Mouse (Mus musculus): ENCODE results near the gene Mecom.

DNA sequence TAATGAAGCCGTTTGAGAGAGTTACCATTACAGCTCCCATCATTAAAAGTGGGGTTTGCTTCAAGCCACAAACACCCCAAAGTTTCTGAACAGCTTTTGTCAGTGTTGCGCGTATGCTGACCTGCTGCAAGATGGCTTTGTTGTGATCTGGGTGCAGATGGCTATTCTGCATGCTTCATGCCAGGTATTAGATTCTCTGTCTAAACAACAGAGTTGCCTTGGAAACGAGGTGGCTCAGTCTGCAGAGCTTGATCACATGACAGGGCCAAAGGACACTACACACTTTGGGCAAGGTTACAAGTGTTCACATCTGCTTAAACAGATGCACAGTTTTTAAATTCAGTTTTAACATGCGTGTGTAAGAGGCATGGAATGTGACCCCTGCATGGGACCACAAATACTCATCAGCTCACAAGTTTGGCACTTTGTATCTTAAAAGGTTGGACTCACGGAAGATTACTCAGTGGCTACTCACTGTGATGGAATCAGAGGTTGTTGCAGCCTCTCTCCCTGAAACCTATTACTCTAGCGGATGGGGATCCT is 390.6 kb downstream of the Mecom start:
- TF ChIP-seq GATA1 (IDR thresholded peaks at IDR 0.05; ENCODE audit: borderline replicate concordance, low read length): no peak
- TF ChIP-seq FLI1 (IDR thresholded peaks at IDR 0.05; ENCODE audit: low read length): no peak
